Mouse (Mus musculus) heart, postnatal 0 days (tissue): ENCODE results near the gene Kif24.

Experiments
- CTCF ChIP-seq: IDR thresholded peaks from 2 replicates; pipeline ENCODE4 v1.5.1; 2016; ENCODE audit warnings: antibody characterized with exemption, control low read depth, low read depth
- EP300 ChIP-seq: IDR thresholded peaks from 2 replicates; pipeline ENCODE4 v1.6.1; 2016; ENCODE audit warnings: antibody characterized with exemption, low read depth

GRCm38 (mm10) chr4:41390122-41390521 lies 74.6 kb downstream of the Kif24 start:
- TF ChIP-seq CTCF (peak; percentile 89), EP300 (no peak)
